Mouse (Mus musculus) megakaryocyte, embryonic 14.5 days (primary cell): ENCODE data around the gene Pold1.

Experiments
- FLI1 ChIP-seq: IDR thresholded peaks from 2 replicates; pipeline ENCODE4 v1.6.1; 2012; ENCODE audit warnings: low read length, inconsistent platforms, mixed read lengths
- GATA1 ChIP-seq: IDR thresholded peaks from 3 replicates; pipeline ENCODE4 v1.6.1; 2012; ENCODE audit warnings: mixed read lengths, low read length, inconsistent platforms, borderline replicate concordance

GRCm38 (mm10) chr7:44488545-44488944 lies 60.1 kb downstream of the Pold1 start:
- TF ChIP-seq GATA1 (no peak), FLI1 (no peak)
